22 mouse cellular contexts compared by ENCODE assay signal in the genomic region with DNA sequence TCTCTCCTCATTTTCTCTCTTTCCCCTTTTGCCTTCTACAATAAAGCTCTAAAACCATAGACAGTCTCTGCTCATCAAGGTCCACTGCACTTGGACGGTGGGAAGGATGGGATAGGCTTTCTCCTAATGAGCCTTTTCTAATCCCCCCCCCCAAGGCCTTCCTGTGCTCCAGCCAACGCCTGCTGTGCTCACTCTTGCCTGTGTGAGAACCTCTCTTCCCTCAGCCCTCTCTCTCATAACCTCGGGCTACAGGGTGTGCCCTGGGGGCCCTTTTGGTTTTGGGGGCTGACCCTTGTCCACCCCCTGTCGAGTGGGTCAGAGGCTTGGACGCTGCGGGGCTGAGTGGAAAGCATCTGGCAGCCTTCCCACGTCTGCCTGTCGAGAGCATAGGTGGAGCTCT.
DNase-seq lines count a peak whose midpoint lies in the region; ATAC-seq lines count a peak whose summit lies in the region.
"Had no signal": no experiment of that assay in that cellular context is flagged by ENCODE, and none has a peak within 500 bp of the region (broad histone marks: within the 10 kb centered on the region; RNA-seq: fewer than 3 reads in every experiment).

No protein-coding gene starts in this region.

- ATAC-seq in hindbrain, embryonic 11.5 days (ENCODE audit: low FRiP score) = peak; percentile 32; the same call in 1 of the 2 replicates
- no peak for ATAC-seq in hindbrain, embryonic 16.5 days
- ATAC-seq in embryonic facial prominence, embryonic 12.5 days (ENCODE audit: insufficient number of reproducible peaks, insufficient read depth, low FRiP score, low TSS enrichment) = 0 out of 2 replicates have a peak, but pooled peaks have one; percentile 41
- ATAC-seq: forebrain, postnatal 0 days; inflammation-experienced regulatory T-cells, adult 6 months; liver, postnatal 0 days had no signal

- no peaks in the 10 kb centered on the region for H3K9me3 ChIP-seq in hindbrain, embryonic 11.5 days (ENCODE audit: control insufficient read depth, low read length)
- no peaks in the 10 kb centered on the region for H3K9me3 ChIP-seq in hindbrain, embryonic 16.5 days (ENCODE audit: control insufficient read depth, low read length)
- no peaks in the 10 kb centered on the region for H3K9me3 ChIP-seq in embryonic facial prominence, embryonic 12.5 days
- H3K9me3 ChIP-seq: embryonic facial prominence, embryonic 13.5 days; heart, embryonic 12.5 days; megakaryocyte, embryonic 14.5 days; stomach, embryonic 15.5 days had no signal

- DNase-seq in hindbrain, embryonic 11.5 days (ENCODE audit: low spot score) = peak; percentile 5
- DNase-seq in retina, postnatal 1 day = peak; percentile 49
- DNase-seq in retina, embryonic 14.5 days (ENCODE audit: low spot score) = no peak
- DNase-seq in lung, postnatal 25 days (ENCODE audit: low spot score) = no peak
- no peak for DNase-seq in urinary bladder, postnatal 36 days (ENCODE audit: low spot score in 2 of 2)
- DNase-seq: adrenal gland, adult 2 months; cerebellum, adult 9-11 months; forebrain, postnatal 0 days; kidney, adult 2 months; kidney, postnatal 10 days; liver, postnatal 0 days; lung, postnatal 14 days; right cerebral cortex, postnatal 14 days; thymus, adult 18-20 months had no signal

- H3K4me2 ChIP-seq in hindbrain, embryonic 11.5 days (replicated peaks; ENCODE audit: low read depth, low read length) = no peak overlapping the region
- H3K4me2 ChIP-seq in hindbrain, embryonic 16.5 days (ENCODE audit: low read length) = no peak overlapping the region
- no peak overlapping the region for H3K4me2 ChIP-seq in embryonic facial prominence, embryonic 12.5 days (replicated peaks)
- H3K4me2 ChIP-seq: embryonic facial prominence, embryonic 13.5 days; heart, embryonic 12.5 days; stomach, embryonic 15.5 days had no signal

- WGBS in hindbrain, embryonic 11.5 days = 38% methylated on average over 8 of the region's 8 CpGs
- WGBS in hindbrain, embryonic 16.5 days = 49% methylated on average over 8 of the region's 8 CpGs
- WGBS in embryonic facial prominence, embryonic 12.5 days = 38% methylated on average over 8 of the region's 8 CpGs

- H3K4me3 ChIP-seq in hindbrain, embryonic 11.5 days (ENCODE audit: low read depth, low read length) = no peak overlapping the region
- H3K4me3 ChIP-seq in hindbrain, embryonic 16.5 days (ENCODE audit: low read length) = no peak overlapping the region
- no peak overlapping the region for H3K4me3 ChIP-seq in embryonic facial prominence, embryonic 12.5 days
- H3K4me3 ChIP-seq: embryonic facial prominence, embryonic 13.5 days; heart, embryonic 12.5 days; megakaryocyte, embryonic 14.5 days; myocyte; stomach, embryonic 15.5 days had no signal

- H3K4me1 ChIP-seq in hindbrain, embryonic 11.5 days (replicated peaks; ENCODE audit: control insufficient read depth, insufficient read depth, low read length) = no peaks in the 10 kb centered on the region
- H3K4me1 ChIP-seq in hindbrain, embryonic 16.5 days (ENCODE audit: control insufficient read depth, insufficient read depth, low read depth, low read length) = no peaks in the 10 kb centered on the region
- H3K4me1 ChIP-seq in embryonic facial prominence, embryonic 12.5 days = no peaks in the 10 kb centered on the region
- H3K4me1 ChIP-seq: embryonic facial prominence, embryonic 13.5 days; heart, embryonic 12.5 days; megakaryocyte, embryonic 14.5 days; stomach, embryonic 15.5 days had no signal

- no peaks in the 10 kb centered on the region for H3K36me3 ChIP-seq in hindbrain, embryonic 11.5 days (ENCODE audit: control insufficient read depth, insufficient read depth, low read length)
- no peaks in the 10 kb centered on the region for H3K36me3 ChIP-seq in hindbrain, embryonic 16.5 days (ENCODE audit: control insufficient read depth, insufficient read depth, low read length)
- no peaks in the 10 kb centered on the region for H3K36me3 ChIP-seq in embryonic facial prominence, embryonic 12.5 days
- H3K36me3 ChIP-seq: embryonic facial prominence, embryonic 13.5 days; heart, embryonic 12.5 days; stomach, embryonic 15.5 days had no signal

- no peak overlapping the region for H3K27ac ChIP-seq in hindbrain, embryonic 11.5 days (ENCODE audit: low read depth, low read length)
- H3K27ac ChIP-seq in hindbrain, embryonic 16.5 days (ENCODE audit: low read depth, low read length) = no peak overlapping the region
- no peak overlapping the region for H3K27ac ChIP-seq in embryonic facial prominence, embryonic 12.5 days
- H3K27ac ChIP-seq: embryonic facial prominence, embryonic 13.5 days; stomach, embryonic 15.5 days had no signal

- H3K27me3 ChIP-seq in hindbrain, embryonic 11.5 days (ENCODE audit: control insufficient read depth, insufficient read depth, low read length) = no peaks in the 10 kb centered on the region
- no peaks in the 10 kb centered on the region for H3K27me3 ChIP-seq in hindbrain, embryonic 16.5 days (replicated peaks; ENCODE audit: control insufficient read depth, insufficient read depth, low read length)
- H3K27me3 ChIP-seq in embryonic facial prominence, embryonic 12.5 days = no peaks in the 10 kb centered on the region
- H3K27me3 ChIP-seq: embryonic facial prominence, embryonic 13.5 days; heart, embryonic 12.5 days; megakaryocyte, embryonic 14.5 days; stomach, embryonic 15.5 days had no signal

- no peak overlapping the region for H3K9ac ChIP-seq in hindbrain, embryonic 11.5 days (ENCODE audit: low read depth, low read length)
- H3K9ac ChIP-seq in hindbrain, embryonic 16.5 days (ENCODE audit: low read depth, low read length) = no peak overlapping the region
- no peak overlapping the region for H3K9ac ChIP-seq in embryonic facial prominence, embryonic 12.5 days
- H3K9ac ChIP-seq: embryonic facial prominence, embryonic 13.5 days; forebrain, postnatal 0 days; heart, embryonic 12.5 days; liver, postnatal 0 days; stomach, embryonic 15.5 days had no signal

Comparison
In these comparisons a context has a peak if more than half of its experiments do, and no peak if none do; other contexts are left out.
1. DNase-seq: peak in hindbrain, embryonic 11.5 days (single experiment) and retina, postnatal 1 day (single experiment); none in retina, embryonic 14.5 days (single experiment), lung, postnatal 25 days (single experiment) and urinary bladder, postnatal 36 days (0 of 2).